Mouse (Mus musculus): ENCODE data around the gene Unc119b.

DNA sequence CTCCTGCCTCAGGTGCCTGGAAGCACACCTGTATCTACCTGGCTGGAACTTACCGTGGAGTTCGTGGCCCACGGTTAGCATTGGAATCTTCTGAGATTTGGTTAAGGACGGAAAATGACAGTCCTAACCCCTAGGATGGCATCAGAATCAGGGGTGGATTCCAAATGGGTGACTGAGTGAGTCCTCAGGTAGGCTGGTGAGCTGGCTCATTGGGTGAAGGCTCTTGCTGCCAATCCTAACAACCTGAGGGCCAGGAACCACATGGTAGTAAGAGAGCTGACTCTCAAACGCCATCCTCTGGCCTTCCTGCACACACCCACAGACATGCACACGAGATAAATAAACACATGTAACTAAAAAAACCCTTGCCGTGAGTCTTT is 32.0 kb upstream of the Unc119b start:
- TF ChIP-seq CTCF (IDR thresholded peaks at IDR 0.05; ENCODE audit: low read depth, low read length) (no peak), POLR2AphosphoS5 (IDR thresholded peaks at IDR 0.05; ENCODE audit: insufficient replicate concordance, low read depth, low read length) (no peak)

Measured in G1E (cell line).